Mouse (Mus musculus) testis, adult 2 months (tissue): Measurements from ENCODE around the gene Dixdc1. TPM values are rescaled to one million over a fixed set of nuclear protein-coding genes. Genes with fewer than 3 reads are reported as not detected.
A peak's percentile ranks its signal among the peaks of the same experiment; 100 is the strongest.

Experiments
- H3K27ac ChIP-seq: fragments of 200-500 bp; 2 replicates; pipeline ENCODE4 v1.5.1; 2012; ENCODE audit warnings: low read depth, low read length; ENCODE audit not compliant: control insufficient read depth, insufficient read depth
- H3K27me3 ChIP-seq: fragments of 200-500 bp; 2 replicates; pipeline ENCODE4 v1.6.1; 2012; ENCODE audit warnings: mild to moderate bottlenecking, low read length, moderate library complexity; ENCODE audit not compliant: control insufficient read depth, insufficient read depth
- H3K36me3 ChIP-seq: fragments of 200-500 bp; 2 replicates; pipeline ENCODE4 v1.6.1; 2012; ENCODE audit warnings: mild to moderate bottlenecking, low read length; ENCODE audit not compliant: control insufficient read depth, insufficient read depth
- H3K4me1 ChIP-seq: fragments of 200-500 bp; 2 replicates; pipeline ENCODE4 v1.6.1; 2012; ENCODE audit warnings: low read length; ENCODE audit not compliant: control insufficient read depth, insufficient read depth
- H3K4me3 ChIP-seq: fragments of 200-500 bp; 2 replicates; pipeline ENCODE4 v1.5.1; 2012; ENCODE audit warnings: low read depth, mild to moderate bottlenecking, low read length, moderate library complexity, mixed read lengths; ENCODE audit not compliant: control insufficient read depth
- CTCF ChIP-seq: fragments of 200-500 bp; IDR thresholded peaks from 2 replicates; pipeline ENCODE4 v1.5.1; 2012; ENCODE audit warnings: low read depth, mild to moderate bottlenecking, inconsistent platforms, low read length, moderate library complexity; ENCODE audit not compliant: control insufficient read depth, insufficient read depth, insufficient replicate concordance
- POLR2A ChIP-seq: fragments of 200-500 bp; IDR thresholded peaks from 2 replicates; pipeline ENCODE4 v1.6.1; 2012; ENCODE audit warnings: low read depth, mild to moderate bottlenecking, inconsistent platforms, low read length, moderate library complexity; ENCODE audit not compliant: control insufficient read depth
- polyA plus RNA-seq: library from polyadenylated mRNA; depleted of rRNA; stranded (reverse); fragments of >200 nt; gene quantifications from 2 replicates; pipeline ENCODE4 v1.2.3, GENCODE M21; 2012

The Dixdc1 gene
- polyA plus RNA-seq, 1 experiment, result 14.1 TPM

DNA sequence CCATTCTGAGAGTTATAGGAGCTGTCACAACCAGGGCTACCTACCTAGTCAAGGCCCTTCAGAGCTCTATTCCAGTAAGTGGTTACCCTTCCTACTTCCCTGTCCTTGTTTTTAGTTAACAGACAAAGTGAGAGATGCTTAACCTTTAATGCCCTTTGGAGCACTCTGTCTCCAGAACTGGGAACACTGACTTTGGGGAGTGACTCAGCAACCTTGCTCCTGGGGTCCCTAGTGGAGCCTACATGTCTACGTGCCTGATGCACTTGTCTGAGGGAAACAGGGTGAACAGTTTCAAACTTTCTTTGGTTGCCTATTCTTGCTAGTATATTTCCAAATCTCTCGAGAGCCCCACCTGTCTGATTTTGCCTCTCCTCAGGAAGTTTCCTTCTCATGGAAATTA lies 3.4 kb upstream of the Dixdc1 start:
- H3K27ac ChIP-seq, result no peak overlapping the region
- H3K4me3 ChIP-seq, result no peak overlapping the region

DNA sequence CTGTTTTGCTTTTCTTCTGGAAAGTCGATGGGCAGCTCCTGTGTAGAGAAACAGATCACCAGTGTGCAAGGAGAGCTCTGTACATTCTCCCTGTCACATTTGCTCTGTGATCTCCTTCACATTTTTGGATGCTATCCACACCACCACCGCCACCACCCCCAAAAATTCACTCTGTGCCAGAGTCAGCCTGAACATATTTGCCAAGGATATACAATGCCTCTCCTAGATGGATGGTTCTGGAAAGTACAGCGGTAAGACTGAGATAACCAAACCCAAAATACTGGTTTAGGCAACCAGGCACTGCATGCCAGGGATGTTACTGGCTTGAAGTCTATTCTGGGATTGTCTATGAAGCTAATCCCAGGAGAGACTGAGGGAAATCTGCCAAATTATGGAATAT lies 2.9 kb upstream of the Dixdc1 start:
- Histone ChIP-seq H3K4me1 (peaks cover 17% of the 10 kb centered on the region), H3K4me3 (no peak overlapping the region), H3K36me3 (no peaks in the 10 kb centered on the region), H3K27me3 (no peaks in the 10 kb centered on the region), H3K27ac (no peak overlapping the region)
- TF ChIP-seq POLR2A, result no peak
- TF ChIP-seq CTCF, result no peak

More for the DNA sequence above, 3.4 kb upstream of the Dixdc1 start:
- no peak for TF ChIP-seq POLR2A
- no peak for TF ChIP-seq CTCF
- Histone ChIP-seq H3K27me3 (no peaks in the 10 kb centered on the region), H3K36me3 (no peaks in the 10 kb centered on the region), H3K4me1 (peaks cover 17% of the 10 kb centered on the region)

DNA sequence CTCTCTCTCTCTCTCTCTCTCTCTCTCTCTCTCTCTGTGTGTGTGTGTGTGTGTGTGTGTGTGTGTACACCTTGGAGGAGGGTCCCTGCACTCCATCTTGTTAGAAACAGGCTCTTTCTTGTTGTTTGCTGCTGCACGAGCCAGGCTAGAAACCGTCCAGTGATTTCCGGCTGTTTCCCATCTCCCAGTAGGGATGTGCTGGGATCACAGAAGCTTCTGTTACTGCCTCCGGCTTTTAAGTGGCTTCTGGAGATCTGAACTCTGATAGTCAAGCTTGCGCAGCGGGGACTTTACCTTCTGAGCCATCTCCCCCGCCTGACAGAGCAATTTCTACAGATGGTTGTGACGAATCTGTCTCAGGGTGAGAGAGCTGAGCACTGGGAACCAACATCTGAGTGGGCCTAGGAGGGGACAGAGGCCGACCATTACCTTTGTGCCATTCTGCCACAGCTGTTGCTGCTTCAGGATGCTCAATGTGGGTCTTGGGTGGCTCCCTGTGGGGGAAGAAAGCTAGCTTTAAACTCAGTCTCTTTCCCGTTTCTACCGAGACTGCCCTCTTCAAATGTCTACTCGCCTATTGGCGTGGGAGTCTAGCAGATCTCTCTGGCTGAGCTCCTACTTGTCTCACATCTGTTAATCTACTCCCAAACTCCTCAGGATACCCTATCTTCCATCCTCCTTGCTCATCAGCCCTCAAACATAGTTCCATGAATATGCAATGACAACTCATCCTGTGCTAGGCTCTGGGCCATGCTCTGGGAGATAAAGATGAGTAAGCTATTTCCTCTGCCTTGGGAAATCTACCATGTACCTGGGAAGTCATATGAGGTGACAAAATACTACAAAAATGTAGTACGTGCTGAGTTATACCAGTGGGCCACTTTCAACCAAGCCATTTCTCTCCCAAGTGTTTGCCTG lies 1.8 kb upstream of the Dixdc1 start:
- TF ChIP-seq POLR2A (no peak), CTCF (no peak)
- Histone ChIP-seq H3K27me3 (no peaks in the 10 kb centered on the region), H3K4me3 (no peak overlapping the region), H3K4me1 (peaks cover 12% of the 10 kb centered on the region), H3K36me3 (no peaks in the 10 kb centered on the region), H3K27ac (no peak overlapping the region)

DNA sequence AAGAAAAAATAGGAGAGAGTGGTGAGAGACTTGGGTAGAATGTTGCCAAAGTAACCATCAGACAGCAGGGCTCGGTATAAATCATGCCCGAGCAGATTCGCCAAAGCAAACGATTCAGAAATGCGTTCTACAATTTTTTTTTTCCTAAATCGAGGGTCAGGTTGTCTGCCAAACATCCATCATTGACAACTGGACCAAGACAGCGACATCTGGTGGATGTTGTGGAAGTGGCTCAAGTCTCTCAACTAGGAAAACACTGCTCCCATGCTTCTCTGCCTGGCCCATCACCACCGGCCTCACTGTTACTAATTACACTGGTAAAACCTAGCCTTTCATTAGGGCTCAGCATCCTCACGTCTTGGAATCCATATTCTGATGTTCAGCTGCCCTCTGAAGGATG lies 4.3 kb downstream of the Dixdc1 start:
- peaks cover 8% of the 10 kb centered on the region for H3K4me1 ChIP-seq
- H3K36me3 ChIP-seq, result no peaks in the 10 kb centered on the region
- no peaks in the 10 kb centered on the region for H3K27me3 ChIP-seq
- peak; percentile 37; the same call in 1 of the 2 replicates for TF ChIP-seq CTCF
- TF ChIP-seq POLR2A, result no peak
- H3K4me3 ChIP-seq, result no peak overlapping the region
- no peak overlapping the region for H3K27ac ChIP-seq

DNA sequence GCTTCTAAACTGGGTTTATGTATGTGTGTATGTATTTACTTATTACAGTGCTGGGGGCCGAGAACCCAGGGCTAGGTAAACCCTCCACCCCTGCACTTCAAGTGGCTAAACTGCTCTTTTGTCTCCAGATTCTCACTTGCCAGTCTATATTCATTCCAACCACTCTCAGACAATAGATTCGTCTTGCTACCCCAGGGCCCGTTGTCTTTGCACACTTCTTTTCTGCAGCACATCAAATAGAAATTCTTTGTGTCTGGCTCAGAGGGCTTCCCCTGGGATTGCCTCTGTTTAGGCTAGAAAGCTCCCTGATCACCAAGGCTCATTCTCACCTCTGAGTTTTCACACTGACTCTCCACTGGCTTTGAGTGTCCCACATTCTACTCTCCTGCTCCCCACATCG lies 6.8 kb downstream of the Dixdc1 start:
- Histone ChIP-seq H3K27me3 (no peaks in the 10 kb centered on the region), H3K27ac (no peak overlapping the region), H3K4me3 (no peak overlapping the region), H3K36me3 (no peaks in the 10 kb centered on the region), H3K4me1 (peaks cover 7% of the 10 kb centered on the region)
- TF ChIP-seq CTCF, result no peak
- no peak for TF ChIP-seq POLR2A

DNA sequence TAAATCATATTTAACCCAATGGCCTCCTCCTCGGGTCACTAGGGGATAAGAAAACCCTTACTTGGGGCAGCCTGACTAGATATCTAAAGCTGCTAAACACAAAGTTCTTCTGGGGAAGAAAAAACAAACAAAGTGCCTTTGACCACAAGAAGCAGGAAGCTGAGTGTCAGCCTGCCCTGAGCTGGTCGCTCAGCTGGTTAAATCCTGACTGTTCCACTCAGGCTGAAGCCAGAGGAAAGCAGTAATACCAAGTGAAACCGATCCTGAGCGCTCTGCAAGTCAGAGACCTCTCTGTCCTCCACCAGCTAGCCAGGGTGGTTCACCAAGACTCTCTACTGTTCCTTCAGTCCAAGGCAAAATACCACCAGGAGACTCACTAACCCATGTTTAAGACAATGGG lies 9.7 kb downstream of the Dixdc1 start:
- Histone ChIP-seq H3K4me3 (no peak overlapping the region), H3K4me1 (peaks cover 12% of the 10 kb centered on the region), H3K36me3 (no peaks in the 10 kb centered on the region), H3K27me3 (no peaks in the 10 kb centered on the region), H3K27ac (peak overlapping the region; percentile 56; the same call in 1 of the 2 replicates)
- TF ChIP-seq CTCF, result no peak
- TF ChIP-seq POLR2A, result no peak

DNA sequence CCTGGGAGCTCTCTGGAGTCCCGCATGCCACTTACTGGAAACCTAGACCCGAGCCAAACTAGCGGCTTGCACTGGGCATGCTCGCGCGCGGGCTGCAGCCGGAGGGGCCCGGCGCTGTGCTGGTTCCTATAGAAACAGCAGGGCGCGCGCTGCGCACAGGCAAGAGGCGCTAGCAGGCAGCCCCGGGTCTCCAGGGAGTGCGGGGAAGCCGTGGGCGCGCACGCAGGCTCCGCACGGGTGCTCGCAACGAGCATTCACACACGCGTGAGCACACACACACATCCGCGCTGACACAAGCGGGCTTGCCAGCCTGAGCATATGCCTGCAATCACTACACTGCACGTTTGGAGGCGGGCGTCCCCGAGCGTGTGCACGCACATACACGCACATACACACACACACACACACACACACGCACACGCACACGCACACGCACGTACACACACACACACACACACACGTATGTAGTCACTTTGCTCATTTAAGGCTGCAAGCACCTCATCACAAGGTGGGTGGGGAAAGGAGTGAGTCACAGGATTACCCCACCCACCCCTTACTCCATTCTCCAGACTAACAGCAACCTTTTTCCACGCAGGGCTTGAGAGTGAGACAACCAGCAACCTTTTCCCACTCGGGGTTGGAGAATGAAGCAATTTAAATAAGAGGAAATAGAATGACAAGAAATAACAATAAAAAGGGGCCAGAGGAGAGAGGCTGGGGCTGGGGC lies 11.2 kb downstream of the Dixdc1 start:
- H3K27me3 ChIP-seq, result no peaks in the 10 kb centered on the region
- TF ChIP-seq POLR2A (no peak; the same call in 1 of the 2 replicates), CTCF (no peak)
- H3K4me3 ChIP-seq, result peak overlapping the region; percentile 77
- 0 out of 2 replicates have a peak overlapping the region, but pooled peaks have one; percentile 7 for H3K27ac ChIP-seq
- H3K36me3 ChIP-seq, result no peaks in the 10 kb centered on the region
- peaks cover 13% of the 10 kb centered on the region for H3K4me1 ChIP-seq
